Mouse (Mus musculus) bone marrow macrophage, adult 2 months (primary cell): ENCODE results near the gene Zfp281.

Experiments used
- CTCF ChIP-seq: IDR thresholded peaks from 2 replicates; pipeline ENCODE4 v1.5.1; 2012; ENCODE audit warnings: low read depth, mild to moderate bottlenecking, low read length, moderate library complexity
- POLR2A ChIP-seq: IDR thresholded peaks from 2 replicates; pipeline ENCODE4 v1.6.1; 2012; ENCODE audit warnings: mild to moderate bottlenecking, low read depth, low read length, borderline replicate concordance

- no peak for TF ChIP-seq CTCF
- TF ChIP-seq POLR2A = no peak
Measured at GRCm38 (mm10) chr1:136598286-136598685, 26.4 kb upstream of the Zfp281 start.
